ENCODE assay signal across 17 mouse cellular contexts in genomic region chr6:52262463-52263320, GRCm38 (mm10). TPM values are rescaled to one million over a fixed set of nuclear protein-coding genes. Genes with fewer than 3 reads are reported as not detected.
DNase-seq lines count a peak whose midpoint lies in the region; ATAC-seq lines count a peak whose summit lies in the region.
"Had no signal": no experiment of that assay in that cellular context is flagged by ENCODE, and none has a peak within 500 bp of the region (broad histone marks: within the 10 kb centered on the region; RNA-seq: fewer than 3 reads in every experiment).

No protein-coding gene starts in this region.

- WGBS in intestine, embryonic 14.5 days, result 3% methylated on average over 24 of the region's 24 CpGs
- 3% methylated on average over 24 of the region's 24 CpGs for WGBS in intestine, embryonic 15.5 days
- 2% methylated on average over 24 of the region's 24 CpGs for WGBS in midbrain, embryonic 14.5 days
- 1% methylated on average over 24 of the region's 24 CpGs for WGBS in midbrain, embryonic 16.5 days
- WGBS in limb, embryonic 15.5 days, result 12% methylated on average over 24 of the region's 24 CpGs

- H3K27me3 ChIP-seq in intestine, embryonic 14.5 days (replicated peaks; ENCODE audit: control insufficient read depth, insufficient read depth, low read length), result peaks cover 98% of the 10 kb centered on the region
- peaks cover 87% of the 10 kb centered on the region for H3K27me3 ChIP-seq in intestine, embryonic 15.5 days (replicated peaks)
- peaks cover 92% of the 10 kb centered on the region for H3K27me3 ChIP-seq in midbrain, embryonic 14.5 days (ENCODE audit: control insufficient read depth, insufficient read depth, low read length)
- H3K27me3 ChIP-seq in midbrain, embryonic 16.5 days (ENCODE audit: control insufficient read depth, insufficient read depth, low read depth, low read length), result peaks cover 76% of the 10 kb centered on the region
- peaks cover 45% of the 10 kb centered on the region for H3K27me3 ChIP-seq in limb, embryonic 15.5 days

- no peak overlapping the region for H3K27ac ChIP-seq in intestine, embryonic 14.5 days (ENCODE audit: low read depth)
- no peak overlapping the region for H3K27ac ChIP-seq in intestine, embryonic 15.5 days
- no peak overlapping the region for H3K27ac ChIP-seq in midbrain, embryonic 14.5 days (replicated peaks; ENCODE audit: low read depth, low read length)
- H3K27ac ChIP-seq in midbrain, embryonic 16.5 days (ENCODE audit: low read length), result no peak overlapping the region
- peak overlapping the region; percentile 75 for H3K27ac ChIP-seq in limb, embryonic 15.5 days
- H3K27ac ChIP-seq: liver, embryonic 12.5 days; macrophage; neural tube, embryonic 12.5 days had no signal

- H3K36me3 ChIP-seq in intestine, embryonic 14.5 days (ENCODE audit: control insufficient read depth, insufficient read depth, low read length), result no peaks in the 10 kb centered on the region
- no peaks in the 10 kb centered on the region for H3K36me3 ChIP-seq in intestine, embryonic 15.5 days
- H3K36me3 ChIP-seq in midbrain, embryonic 14.5 days (ENCODE audit: control insufficient read depth, insufficient read depth, low read length), result no peaks in the 10 kb centered on the region
- H3K36me3 ChIP-seq in midbrain, embryonic 16.5 days (ENCODE audit: control insufficient read depth, insufficient read depth, low read length), result no peaks in the 10 kb centered on the region
- no peaks in the 10 kb centered on the region for H3K36me3 ChIP-seq in limb, embryonic 15.5 days
- H3K36me3 ChIP-seq: liver, embryonic 12.5 days; neural tube, embryonic 12.5 days had no signal

- no peak overlapping the region for H3K4me3 ChIP-seq in intestine, embryonic 14.5 days (ENCODE audit: low read depth, low read length)
- no peak overlapping the region for H3K4me3 ChIP-seq in intestine, embryonic 15.5 days (replicated peaks)
- H3K4me3 ChIP-seq in midbrain, embryonic 14.5 days (replicated peaks; ENCODE audit: low read depth, low read length), result no peak overlapping the region
- no peak overlapping the region for H3K4me3 ChIP-seq in midbrain, embryonic 16.5 days (ENCODE audit: low read depth, low read length)
- peak overlapping the region; percentile 69 for H3K4me3 ChIP-seq in limb, embryonic 15.5 days
- H3K4me3 ChIP-seq: liver, embryonic 12.5 days; neural tube, embryonic 12.5 days had no signal

- no peaks in the 10 kb centered on the region for H3K9me3 ChIP-seq in intestine, embryonic 14.5 days (ENCODE audit: control insufficient read depth, low read length)
- no peaks in the 10 kb centered on the region for H3K9me3 ChIP-seq in intestine, embryonic 15.5 days
- no peaks in the 10 kb centered on the region for H3K9me3 ChIP-seq in midbrain, embryonic 14.5 days (ENCODE audit: control insufficient read depth, low read length)
- H3K9me3 ChIP-seq in midbrain, embryonic 16.5 days (replicated peaks; ENCODE audit: control insufficient read depth, low read length, poor library complexity, severe bottlenecking), result no peaks in the 10 kb centered on the region
- H3K9me3 ChIP-seq in limb, embryonic 15.5 days, result no peaks in the 10 kb centered on the region
- H3K9me3 ChIP-seq: liver, embryonic 12.5 days; neural tube, embryonic 12.5 days had no signal

- no peak overlapping the region for H3K9ac ChIP-seq in intestine, embryonic 14.5 days (ENCODE audit: low read length)
- H3K9ac ChIP-seq in intestine, embryonic 15.5 days, result no peak overlapping the region
- H3K9ac ChIP-seq in midbrain, embryonic 14.5 days (replicated peaks; ENCODE audit: low read length), result no peak overlapping the region
- H3K9ac ChIP-seq in midbrain, embryonic 16.5 days (ENCODE audit: low read depth, low read length), result no peak overlapping the region
- H3K9ac ChIP-seq in limb, embryonic 15.5 days, result peak overlapping the region; percentile 29; the same call in 1 of the 2 replicates
- H3K9ac ChIP-seq: liver, embryonic 12.5 days; neural tube, embryonic 12.5 days had no signal

- ATAC-seq in intestine, embryonic 14.5 days (replicated peaks; ENCODE audit: low FRiP score, low TSS enrichment, low read depth), result no peak
- no peak for ATAC-seq in intestine, embryonic 15.5 days
- no peak for ATAC-seq in midbrain, embryonic 14.5 days (ENCODE audit: low FRiP score, low TSS enrichment)
- no peak for ATAC-seq in midbrain, embryonic 16.5 days
- ATAC-seq in limb, embryonic 15.5 days (ENCODE audit: insufficient number of reproducible peaks, low FRiP score, low TSS enrichment, low read depth), result no peak
- ATAC-seq: inflammation-experienced regulatory T-cells, adult 6 months; liver, embryonic 12.5 days had no signal

- no peak overlapping the region for H3K4me2 ChIP-seq in intestine, embryonic 14.5 days (ENCODE audit: low read length)
- no peak overlapping the region for H3K4me2 ChIP-seq in intestine, embryonic 15.5 days (replicated peaks)
- H3K4me2 ChIP-seq in midbrain, embryonic 14.5 days (ENCODE audit: low read length), result no peak overlapping the region
- H3K4me2 ChIP-seq in midbrain, embryonic 16.5 days (ENCODE audit: low read length), result no peak overlapping the region
- H3K4me2 ChIP-seq in limb, embryonic 15.5 days, result peak overlapping the region; percentile 59
- H3K4me2 ChIP-seq: liver, embryonic 12.5 days; neural tube, embryonic 12.5 days had no signal

- H3K4me1 ChIP-seq in intestine, embryonic 14.5 days (replicated peaks; ENCODE audit: control insufficient read depth, insufficient read depth, low read length), result peaks cover 11% of the 10 kb centered on the region; the same call in 1 of the 2 replicates
- peaks cover 13% of the 10 kb centered on the region for H3K4me1 ChIP-seq in intestine, embryonic 15.5 days (replicated peaks)
- H3K4me1 ChIP-seq in midbrain, embryonic 14.5 days (ENCODE audit: control insufficient read depth, insufficient read depth, low read length), result no peaks in the 10 kb centered on the region
- peaks cover 4% of the 10 kb centered on the region; the same call in 1 of the 2 replicates for H3K4me1 ChIP-seq in midbrain, embryonic 16.5 days (ENCODE audit: control insufficient read depth, insufficient read depth, low read length)
- peaks cover 30% of the 10 kb centered on the region for H3K4me1 ChIP-seq in limb, embryonic 15.5 days

- peak; percentile 82 for DNase-seq in intestine, embryonic 14.5 days (ENCODE audit: low spot score)
- DNase-seq in midbrain, embryonic 14.5 days, result peak; percentile 25
- DNase-seq in embryo, embryonic 9.5 days (ENCODE audit: extremely low spot score), result peak; percentile 48
- DNase-seq in layer of hippocampus, adult 9-11 months, result no peak
- DNase-seq in gastrocnemius, postnatal 25 days, result no peak
- DNase-seq: adrenal gland, adult 2 months; gastrocnemius, postnatal 10 days; layer of hippocampus, postnatal 36 days; thymus, postnatal 36 days had no signal

RNA-seq across cellular contexts. Expression of gene Hoxa13, which starts 2.0 kb away (rescaled TPM):
- 0.35 and 0.39 TPM in 2 replicates for polyA plus RNA-seq in intestine, embryonic 14.5 days (2014; fragmentation: Nextera tagmentation; extraction: Ambion mirVana)
- 0.59 and 0.61 TPM in 2 replicates for polyA plus RNA-seq in intestine, embryonic 15.5 days (2015; fragmentation: Nextera tagmentation; extraction: Ambion mirVana)
- polyA plus RNA-seq in midbrain, embryonic 14.5 days (2014; fragmentation: Nextera tagmentation; extraction: Ambion mirVana), result not detected in 2 replicates
- polyA plus RNA-seq in midbrain, embryonic 16.5 days (2015; fragmentation: Nextera tagmentation; extraction: Ambion mirVana), result not detected in 2 replicates
- polyA plus RNA-seq in limb, embryonic 15.5 days (2015; fragmentation: Nextera tagmentation; extraction: Ambion mirVana), result 11.0 and 17.4 TPM in 2 replicates
- total RNA-seq in gastrocnemius, postnatal 25 days (2021), result 1 to 10 TPM in 1 of 2 experiments, under 1 TPM in 1; 0.48 to 2.1 TPM
- total RNA-seq: adrenal gland, adult 2 months; layer of hippocampus, postnatal 36 days had no signal
- polyA plus RNA-seq: adrenal gland, adult 2 months; heart, embryonic 14.5 days; inflammation-experienced regulatory T-cells, adult 6 months; liver, embryonic 12.5 days; macrophage had no signal

RNA-seq across cellular contexts. Expression of gene Hoxa11, which starts 17.1 kb away (rescaled TPM):
- 2.0 and 2.6 TPM in 2 replicates for polyA plus RNA-seq in intestine, embryonic 14.5 days (2014; fragmentation: Nextera tagmentation; extraction: Ambion mirVana)
- 2.0 and 3.3 TPM in 2 replicates for polyA plus RNA-seq in intestine, embryonic 15.5 days (2015; fragmentation: Nextera tagmentation; extraction: Ambion mirVana)
- not detected in 2 replicates for polyA plus RNA-seq in midbrain, embryonic 14.5 days (2014; fragmentation: Nextera tagmentation; extraction: Ambion mirVana)
- not detected in 2 replicates for polyA plus RNA-seq in midbrain, embryonic 16.5 days (2015; fragmentation: Nextera tagmentation; extraction: Ambion mirVana)
- 23.3 and 33.4 TPM in 2 replicates for polyA plus RNA-seq in limb, embryonic 15.5 days (2015; fragmentation: Nextera tagmentation; extraction: Ambion mirVana)
- 1 to 10 TPM; 1.4 to 1.8 TPM for total RNA-seq in gastrocnemius, postnatal 25 days (2021)
- total RNA-seq: adrenal gland, adult 2 months; layer of hippocampus, postnatal 36 days had no signal
- polyA plus RNA-seq: adrenal gland, adult 2 months; heart, embryonic 14.5 days; inflammation-experienced regulatory T-cells, adult 6 months; liver, embryonic 12.5 days; macrophage had no signal

RNA-seq across cellular contexts. Expression of gene Hoxa10, which starts 22.0 kb away (rescaled TPM):
- 15.6 and 20.4 TPM in 2 replicates for polyA plus RNA-seq in intestine, embryonic 14.5 days (2014; fragmentation: Nextera tagmentation; extraction: Ambion mirVana)
- polyA plus RNA-seq in intestine, embryonic 15.5 days (2015; fragmentation: Nextera tagmentation; extraction: Ambion mirVana), result 11.4 and 20.2 TPM in 2 replicates
- polyA plus RNA-seq in midbrain, embryonic 14.5 days (2014; fragmentation: Nextera tagmentation; extraction: Ambion mirVana), result not detected in 2 replicates
- not detected in 2 replicates for polyA plus RNA-seq in midbrain, embryonic 16.5 days (2015; fragmentation: Nextera tagmentation; extraction: Ambion mirVana)
- 86.8 and 108 TPM in 2 replicates for polyA plus RNA-seq in limb, embryonic 15.5 days (2015; fragmentation: Nextera tagmentation; extraction: Ambion mirVana)
- total RNA-seq in gastrocnemius, postnatal 25 days (2021), result 10 to 100 TPM; 14.8 to 18.4 TPM
- total RNA-seq: adrenal gland, adult 2 months; layer of hippocampus, postnatal 36 days had no signal
- polyA plus RNA-seq: adrenal gland, adult 2 months; inflammation-experienced regulatory T-cells, adult 6 months; macrophage had no signal

RNA-seq across cellular contexts. Expression of gene Hoxa9, which starts 31.8 kb away (rescaled TPM):
- polyA plus RNA-seq in intestine, embryonic 14.5 days (2014; fragmentation: Nextera tagmentation; extraction: Ambion mirVana), result 4.2 and 7.1 TPM in 2 replicates
- 5.3 and 6.3 TPM in 2 replicates for polyA plus RNA-seq in intestine, embryonic 15.5 days (2015; fragmentation: Nextera tagmentation; extraction: Ambion mirVana)
- polyA plus RNA-seq in midbrain, embryonic 14.5 days (2014; fragmentation: Nextera tagmentation; extraction: Ambion mirVana), result not detected in 2 replicates
- polyA plus RNA-seq in midbrain, embryonic 16.5 days (2015; fragmentation: Nextera tagmentation; extraction: Ambion mirVana), result not detected in 2 replicates
- polyA plus RNA-seq in limb, embryonic 15.5 days (2015; fragmentation: Nextera tagmentation; extraction: Ambion mirVana), result 30.8 and 34.0 TPM in 2 replicates
- 10 to 100 TPM in 1 of 2 experiments, 1 to 10 TPM in 1; 5.7 to 13.5 TPM for total RNA-seq in gastrocnemius, postnatal 25 days (2021)
- total RNA-seq: layer of hippocampus, postnatal 36 days had no signal

RNA-seq across cellular contexts. Expression of gene Hoxa7, which starts 41.0 kb away (rescaled TPM):
- 9.2 and 10.1 TPM in 2 replicates for polyA plus RNA-seq in intestine, embryonic 14.5 days (2014; fragmentation: Nextera tagmentation; extraction: Ambion mirVana)
- 7.5 and 9.4 TPM in 2 replicates for polyA plus RNA-seq in intestine, embryonic 15.5 days (2015; fragmentation: Nextera tagmentation; extraction: Ambion mirVana)
- polyA plus RNA-seq in midbrain, embryonic 14.5 days (2014; fragmentation: Nextera tagmentation; extraction: Ambion mirVana), result not detected in 2 replicates
- polyA plus RNA-seq in midbrain, embryonic 16.5 days (2015; fragmentation: Nextera tagmentation; extraction: Ambion mirVana), result not detected in 2 replicates
- 12.0 and 12.9 TPM in 2 replicates for polyA plus RNA-seq in limb, embryonic 15.5 days (2015; fragmentation: Nextera tagmentation; extraction: Ambion mirVana)
- total RNA-seq in gastrocnemius, postnatal 25 days (2021), result 1 to 10 TPM; 4.7 to 5.5 TPM
- total RNA-seq: layer of hippocampus, postnatal 36 days had no signal
- polyA plus RNA-seq: inflammation-experienced regulatory T-cells, adult 6 months had no signal

Comparison
In these comparisons a context has a peak if more than half of its experiments do, and no peak if none do; other contexts are left out.
1. DNase-seq: peak in intestine, embryonic 14.5 days (single experiment), midbrain, embryonic 14.5 days (single experiment) and embryo, embryonic 9.5 days (single experiment); none in layer of hippocampus, adult 9-11 months (single experiment) and gastrocnemius, postnatal 25 days (single experiment).
2. RNA of gene Hoxa10, which starts 22.0 kb away (polyA plus RNA-seq): 86.8 to 108 TPM in limb, embryonic 15.5 days, 11.4 to 20.2 TPM in intestine, embryonic 15.5 days and 15.6 to 20.4 TPM in intestine, embryonic 14.5 days; not detected in midbrain, embryonic 14.5 days and not detected in midbrain, embryonic 16.5 days; every median in the first group is over 10 times any median in the second.